Mouse (Mus musculus) heart, postnatal 10 days (tissue): ENCODE measurements around the gene Rai14. TPM values are rescaled to one million over a fixed set of nuclear protein-coding genes. Genes with fewer than 3 reads are reported as not detected.

ENCODE experiments used
- DNase-seq, 2 experiments: peaks; one replicate each; pipeline ENCODE4 v3.0.0; 2021
- intact Hi-C: fragments of 180-260 bp; cut with DNase I; formaldehyde crosslinking; loops from one replicate; pipeline ENCODE4 v1.15.1; 2025
- total RNA-seq, 2 experiments: library from RNA; stranded (reverse); gene quantifications; 2 replicates each; pipeline ENCODE4 v1.2.3; 2021

Rai14 gene
- total RNA-seq, 2 experiments from 2014 or later = 9.7 to 11.0 TPM

DNA sequence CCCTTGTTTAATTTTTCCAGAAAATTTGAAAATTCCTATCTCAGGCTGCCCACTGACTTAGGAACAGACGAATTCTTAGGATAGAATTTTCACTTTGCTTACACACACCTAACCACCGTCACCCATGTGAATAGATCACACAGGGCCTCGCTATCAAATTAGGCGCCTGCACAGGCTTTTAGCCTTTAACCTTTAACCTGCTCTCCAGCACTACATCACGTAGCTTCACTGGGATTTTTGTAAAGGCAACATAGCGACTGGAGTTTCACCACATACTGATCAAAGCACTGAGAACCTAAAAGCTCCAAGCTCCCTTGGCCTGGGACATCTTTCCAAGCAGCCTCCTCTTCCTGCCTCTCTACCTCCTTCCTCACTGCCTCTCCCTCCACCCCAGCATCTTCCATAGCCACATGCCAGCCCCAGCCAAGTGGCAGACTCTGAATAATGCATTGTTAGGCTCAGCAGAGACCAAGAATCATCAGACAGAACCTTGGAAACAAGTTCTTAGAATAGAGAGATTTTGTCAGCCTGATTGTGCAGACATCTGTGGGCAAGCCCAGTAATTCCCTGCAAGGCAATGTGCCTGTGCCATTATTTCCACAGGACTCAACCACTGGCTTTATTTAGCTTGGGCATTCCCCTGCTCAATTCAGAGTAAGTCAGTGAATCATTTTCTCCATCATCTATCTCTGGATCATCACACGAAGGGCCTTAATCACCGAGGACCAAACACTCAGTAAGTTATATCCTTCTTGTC is 17.8 kb downstream of the Rai14 start:
- intact Hi-C loops = no loop called here
- DNase-seq = no peak

DNA sequence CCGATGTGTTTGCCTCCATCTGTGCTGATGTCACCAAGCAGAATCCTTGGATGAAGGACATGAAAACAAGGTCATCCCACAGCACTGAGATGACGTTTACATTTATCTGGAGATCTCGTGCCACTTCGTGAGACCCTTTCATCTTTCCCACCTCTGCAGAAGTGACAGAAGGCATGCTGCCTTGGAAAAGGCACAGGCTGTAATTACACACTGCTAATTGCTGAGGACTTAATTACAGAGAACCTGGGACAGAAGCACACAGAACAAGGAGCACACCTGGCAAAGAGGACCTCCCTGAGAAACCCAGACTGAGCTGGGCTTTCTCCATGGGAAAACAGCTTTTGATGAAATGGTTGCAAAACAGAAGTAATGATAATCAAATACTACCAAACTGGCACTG is 21.8 kb downstream of the Rai14 start:
- DNase-seq = no peak
- intact Hi-C loops = no loop called here

DNA sequence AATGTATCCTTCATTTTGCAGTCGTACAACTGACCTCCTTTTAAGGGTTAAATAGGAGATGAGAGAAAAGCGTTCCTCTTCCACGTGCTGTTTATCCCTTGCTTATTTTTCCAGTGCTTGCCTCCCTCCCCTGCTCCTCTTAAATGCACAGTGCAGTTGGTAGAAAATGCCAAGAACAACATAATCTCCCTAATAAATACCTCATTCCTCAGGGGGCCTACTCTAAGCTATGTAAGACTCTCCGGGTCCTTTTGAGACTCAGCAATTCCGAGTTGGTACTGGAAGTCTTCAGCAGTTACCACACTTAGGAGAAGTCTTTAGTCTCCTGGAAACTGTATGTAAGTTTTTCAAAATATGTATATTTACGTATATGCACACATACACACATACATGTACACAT is 22.9 kb downstream of the Rai14 start:
- intact Hi-C loops = no loop called here
- DNase-seq = no peak

DNA sequence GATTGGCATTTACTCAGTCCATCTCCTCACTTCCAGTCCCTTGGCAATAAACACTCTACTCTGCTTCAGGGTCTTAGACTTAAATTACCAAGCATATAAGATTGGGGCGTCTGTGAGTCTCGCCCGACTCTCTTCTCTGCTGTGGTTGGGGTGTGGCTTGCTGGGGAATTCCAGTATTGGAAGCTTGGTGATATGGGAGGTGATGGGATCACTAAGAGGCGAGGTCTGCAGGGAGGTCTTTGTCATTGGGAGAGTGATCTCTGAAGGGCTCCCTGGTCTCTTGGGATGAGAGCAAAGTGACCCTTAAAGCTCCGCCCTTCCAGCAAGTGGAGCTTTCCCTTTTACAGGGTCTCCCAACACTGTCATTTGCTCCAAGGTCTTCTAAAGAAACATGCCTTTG is 23.5 kb downstream of the Rai14 start:
- DNase-seq = no peak
- intact Hi-C loops = no loop called here

DNA sequence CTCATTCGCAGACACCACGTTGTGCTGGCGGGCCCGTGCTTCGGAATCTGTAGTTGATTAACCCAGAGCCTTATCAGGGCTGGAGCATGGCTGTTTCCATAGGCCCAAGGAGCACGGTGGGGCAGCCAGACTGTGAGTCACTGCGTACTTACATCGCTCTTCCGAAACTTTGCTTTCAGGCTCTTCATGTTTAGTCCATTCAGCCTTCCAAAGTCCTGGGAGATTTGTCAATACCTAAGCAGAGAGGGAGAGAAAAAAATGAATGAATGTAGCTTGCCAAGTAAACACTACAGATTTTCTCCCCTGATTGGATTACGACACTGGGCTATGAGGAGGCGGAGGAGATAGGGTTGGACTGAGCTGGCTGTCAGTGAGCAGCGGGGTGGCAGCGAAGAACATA is 24.2 kb downstream of the Rai14 start:
- peak in 1 of 2 experiments; percentile 17 for DNase-seq
- intact Hi-C loops = no loop called here

- intact Hi-C loops = no loop called here
- no peak for DNase-seq
Measured at GRCm38 (mm10) chr15:10689304-10689703, 25.1 kb downstream of the Rai14 start.

- intact Hi-C loops = no loop called here
- no peak for DNase-seq
Measured at GRCm38 (mm10) chr15:10688686-10689085, 25.7 kb downstream of the Rai14 start.

- intact Hi-C loops = no loop called here
- DNase-seq = no peak
Measured at GRCm38 (mm10) chr15:10687365-10687764, 27.1 kb downstream of the Rai14 start.

GRCm38 (mm10) chr15:10685692-10686430 is 28.6 kb downstream of the Rai14 start:
- intact Hi-C loops = no loop called here
- DNase-seq = no peak

- intact Hi-C loops = no loop called here
- no peak for DNase-seq
Measured at GRCm38 (mm10) chr15:10683687-10684203, 30.7 kb downstream of the Rai14 start.

DNA sequence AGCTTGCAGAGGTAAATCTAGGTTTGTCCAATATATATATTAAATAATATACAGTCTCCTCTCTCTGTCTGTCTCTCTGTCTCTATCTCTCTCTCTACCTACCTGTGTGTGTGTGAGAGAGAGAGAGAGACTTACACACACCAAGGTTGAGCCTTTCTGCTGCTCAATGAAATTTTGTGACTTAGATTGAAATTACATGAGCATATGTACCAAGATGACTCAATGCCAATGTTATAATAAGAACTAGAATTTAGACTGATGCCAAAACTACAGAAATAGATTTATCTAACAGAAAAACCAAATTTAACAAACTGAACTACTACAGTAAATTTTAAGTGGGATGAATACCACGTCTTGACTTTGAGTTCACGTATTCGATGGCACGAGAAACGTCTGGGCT is 33.9 kb downstream of the Rai14 start:
- no peak for DNase-seq
- intact Hi-C loops = no loop called here

GRCm38 (mm10) chr15:10679571-10679970 is 34.9 kb downstream of the Rai14 start:
- intact Hi-C loops = no loop called here
- peak; percentile 48 to 55 for DNase-seq

DNA sequence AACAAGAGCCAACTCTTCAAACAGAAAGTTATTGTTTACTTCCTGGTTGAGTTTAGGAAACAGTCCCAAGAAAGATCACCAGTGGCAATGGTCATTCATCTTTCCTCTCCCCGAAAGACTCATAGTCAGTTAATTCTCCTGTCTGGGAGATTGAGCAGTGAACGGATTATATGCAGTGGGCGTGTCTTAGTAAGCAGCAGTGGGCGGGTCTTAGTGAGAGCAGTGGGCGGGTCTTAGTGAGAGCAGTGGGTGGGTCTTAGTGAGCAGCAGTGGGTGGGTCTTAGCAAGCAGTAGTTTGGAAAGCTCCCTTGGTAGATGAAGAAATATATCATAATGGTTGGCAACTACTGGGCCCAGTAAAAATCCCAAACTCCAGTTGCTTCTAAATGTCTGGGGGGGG is 38.6 kb downstream of the Rai14 start:
- intact Hi-C loops = no loop called here
- no peak for DNase-seq

GRCm38 (mm10) chr15:10672880-10673279 is 41.5 kb downstream of the Rai14 start:
- intact Hi-C loops = no loop called here

GRCm38 (mm10) chr15:10671868-10672267 is 42.6 kb downstream of the Rai14 start:
- intact Hi-C loops = no loop called here
- DNase-seq = peak; percentile 50 to 55

More at GRCm38 (mm10) chr15:10672880-10673279, 41.5 kb downstream of the Rai14 start:
- DNase-seq = no peak

GRCm38 (mm10) chr15:10670107-10670506 is 44.3 kb downstream of the Rai14 start:
- DNase-seq = no peak
- intact Hi-C loops = no loop called here

GRCm38 (mm10) chr15:10668120-10668900 is 46.1 kb downstream of the Rai14 start:
- intact Hi-C loops = no loop called here
- DNase-seq = no peak

DNA sequence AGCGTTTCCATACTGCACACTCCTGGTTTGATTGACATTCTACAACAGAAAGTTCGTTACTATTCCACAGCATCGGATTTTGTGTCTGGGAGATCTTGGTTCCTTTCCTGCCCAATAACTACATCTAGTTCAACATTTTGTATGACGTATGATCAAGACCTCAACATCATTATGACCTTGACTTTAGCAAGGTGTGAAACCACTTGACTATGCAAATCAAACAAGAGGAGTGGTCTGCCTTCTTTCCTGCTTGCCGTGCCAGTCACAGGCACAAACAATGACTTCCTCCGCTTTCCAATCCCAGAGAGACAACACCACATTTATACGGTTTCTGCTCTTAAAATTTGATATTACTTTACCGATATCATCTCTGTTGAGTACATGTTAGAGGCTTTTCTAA is 48.6 kb downstream of the Rai14 start:
- intact Hi-C loops = no loop called here
- DNase-seq = no peak

- intact Hi-C loops = no loop called here
- no peak for DNase-seq
Measured at GRCm38 (mm10) chr15:10664529-10664898, 49.9 kb downstream of the Rai14 start.

GRCm38 (mm10) chr15:10663793-10664528 is 50.5 kb downstream of the Rai14 start:
- intact Hi-C loops = no loop called here
- DNase-seq = peak in 1 of 2 experiments; percentile 13
